Mouse (Mus musculus) liver, embryonic 14.5 days (tissue): Measurements from ENCODE around the gene Gm17651. TPM values are rescaled to one million over a fixed set of nuclear protein-coding genes. Genes with fewer than 3 reads are reported as not detected.

Source experiments
- ATAC-seq: fragments of 200-750 bp; cut with Nextera tagmentation; 2 replicates; pipeline ENCODE4 v1.8.0; 2017; ENCODE audit warnings: moderate number of reproducible peaks, mild to moderate bottlenecking, moderate library complexity; ENCODE audit not compliant: insufficient read depth
- DNase-seq, 3 experiments: peaks; one replicate each; pipeline ENCODE4 v3.0.0-alpha.2; 2012 to 2013; ENCODE audit warnings: low read depth in 3 of 3, low spot score in 3 of 3
- H3K27ac ChIP-seq: fragments of 300-500 bp; sonication (generic); 2 replicates; pipeline ENCODE4 v1.5.1; 2014; ENCODE audit warnings: moderate library complexity, mild to moderate bottlenecking, control low read depth, inconsistent platforms
- H3K27me3 ChIP-seq: fragments of 300-500 bp; sonication (generic); 2 replicates; pipeline ENCODE4 v1.6.1; 2014; ENCODE audit warnings: mild to moderate bottlenecking, low read length, moderate library complexity; ENCODE audit not compliant: control insufficient read depth, insufficient read depth
- H3K36me3 ChIP-seq: fragments of 300-500 bp; sonication (generic); replicated peaks from 2 replicates; pipeline ENCODE4 v1.6.1; 2014; ENCODE audit warnings: low read depth; ENCODE audit not compliant: control insufficient read depth, insufficient read depth
- H3K4me1 ChIP-seq, 2 experiments: fragments of 200-500 bp in 1 of 2; fragments of 300-500 bp in 1 of 2; sonication (generic) in 1 of 2; replicated peaks; 2 replicates each; pipeline ENCODE4 v1.6.1; 2012 to 2014; ENCODE audit warnings: antibody characterized with exemption in 1 of 2, inconsistent platforms in 1 of 2, low read length in 1 of 2; ENCODE audit not compliant: control insufficient read depth in 2 of 2, insufficient read depth in 2 of 2
- H3K4me2 ChIP-seq: fragments of 300-500 bp; sonication (generic); 2 replicates; pipeline ENCODE4 v1.6.1; 2014; ENCODE audit warnings: low read depth, mild to moderate bottlenecking, control low read depth, moderate library complexity
- H3K4me3 ChIP-seq, 2 experiments: fragments of 200-500 bp in 1 of 2; fragments of 300-500 bp in 1 of 2; sonication (generic) in 1 of 2; 2 replicates each; pipeline ENCODE4 v1.5.1; 2012 to 2014; ENCODE audit warnings: low read depth in 2 of 2, low read length in 2 of 2, mild to moderate bottlenecking in 2 of 2, control low read depth in 1 of 2, inconsistent platforms in 1 of 2, moderate library complexity in 1 of 2; ENCODE audit not compliant: insufficient read depth in 1 of 2
- H3K9ac ChIP-seq: fragments of 300-500 bp; sonication (generic); replicated peaks from 2 replicates; pipeline ENCODE4 v1.6.1; 2014; ENCODE audit warnings: mild to moderate bottlenecking, control low read depth, moderate library complexity
- H3K9me3 ChIP-seq: fragments of 300-500 bp; sonication (generic); 2 replicates; pipeline ENCODE4 v1.6.1; 2016; ENCODE audit warnings: low read length, mixed read lengths; ENCODE audit not compliant: control insufficient read depth
- CTCF ChIP-seq: IDR thresholded peaks from 2 replicates; pipeline ENCODE4 v1.5.1; 2016; ENCODE audit warnings: antibody characterized with exemption, low read depth, control low read depth
- EP300 ChIP-seq: IDR thresholded peaks from 2 replicates; pipeline ENCODE4 v1.6.1; 2016; ENCODE audit warnings: antibody characterized with exemption, low read depth
- WGBS: fragments of 180-500 bp; shearing (Covaris S2); extraction: QIAGEN DNeasy Blood & Tissue Kit; methylation state at CpG from one replicate; pipeline ENCODE4 v1.1.7; 2014; ENCODE audit not compliant: insufficient replicate concordance; 5-methylcytosine and 5-hydroxymethylcytosine counted together
- polyA plus RNA-seq, 2 experiments: library from polyadenylated mRNA; depleted of rRNA in 1 of 2; stranded (reverse) in 1 of 2; unstranded in 1 of 2; fragments of >200 nt; fragmentation: Nextera tagmentation in 1 of 2; extraction: Ambion mirVana in 1 of 2; gene quantifications; 2 replicates each; pipeline versions ENCODE4 v1.2.1 to v1.2.3; 2012 to 2014

The Gm17651 gene
- polyA plus RNA-seq, 2 experiments, result not detected

- H3K36me3 ChIP-seq, result no peaks in the 10 kb centered on the region
- TF ChIP-seq EP300, result no peak
- no peak for TF ChIP-seq CTCF
- no peak overlapping the region for H3K4me3 ChIP-seq
- 26% methylated on average over 2 of the region's 2 CpGs for WGBS
- H3K27me3 ChIP-seq, result no peaks in the 10 kb centered on the region
- no peaks in the 10 kb centered on the region for H3K9me3 ChIP-seq
- no peaks in the 10 kb centered on the region for H3K4me1 ChIP-seq
- H3K27ac ChIP-seq, result no peak overlapping the region
- no peak overlapping the region for H3K4me2 ChIP-seq
- no peak for DNase-seq
- no peak for ATAC-seq
- no peak overlapping the region for H3K9ac ChIP-seq
Measured at GRCm38 (mm10) chr3:97689289-97689688, 14.8 kb upstream of the Gm17651 start.

- Histone ChIP-seq H3K4me1 (peaks cover 0 to 9% of the 10 kb centered on the region in 2 experiments; a peak in 2 of 4 replicates), H3K36me3 (no peaks in the 10 kb centered on the region), H3K27ac (no peak overlapping the region), H3K9ac (no peak overlapping the region), H3K4me3 (no peak overlapping the region), H3K4me2 (no peak overlapping the region), H3K27me3 (no peaks in the 10 kb centered on the region; the same call in 1 of the 2 replicates), H3K9me3 (no peaks in the 10 kb centered on the region)
- DNase-seq (no peak), ATAC-seq (no peak)
- TF ChIP-seq CTCF (no peak), EP300 (no peak)
- WGBS, result 60% methylated on average over 4 of the region's 4 CpGs
Measured at GRCm38 (mm10) chr3:97686372-97687117, 12.1 kb upstream of the Gm17651 start.

GRCm38 (mm10) chr3:97683560-97684195 is 9.2 kb upstream of the Gm17651 start:
- H3K27me3 ChIP-seq, result no peaks in the 10 kb centered on the region; the same call in 1 of the 2 replicates
- no peaks in the 10 kb centered on the region for H3K36me3 ChIP-seq
- no peak for TF ChIP-seq CTCF
- H3K27ac ChIP-seq, result no peak overlapping the region
- H3K4me3 ChIP-seq, result no peak overlapping the region
- H3K9me3 ChIP-seq, result no peaks in the 10 kb centered on the region
- no peak for ATAC-seq
- no peak for DNase-seq
- H3K4me1 ChIP-seq, result peaks cover 0 to 10% of the 10 kb centered on the region in 2 experiments; a peak in 3 of 4 replicates
- no peak overlapping the region for H3K4me2 ChIP-seq
- 22% methylated on average over 16 of the region's 16 CpGs for WGBS
- H3K9ac ChIP-seq, result no peak overlapping the region

GRCm38 (mm10) chr3:97682576-97682975 is 8.1 kb upstream of the Gm17651 start:
- no peak for ATAC-seq
- H3K9me3 ChIP-seq, result no peaks in the 10 kb centered on the region
- no peak for DNase-seq
- H3K27me3 ChIP-seq, result no peaks in the 10 kb centered on the region; the same call in 1 of the 2 replicates
- H3K36me3 ChIP-seq, result no peaks in the 10 kb centered on the region
- WGBS, result 17% methylated on average over 5 of the region's 5 CpGs
- H3K9ac ChIP-seq, result no peak overlapping the region
- H3K4me2 ChIP-seq, result peak overlapping the region; percentile 78
- H3K4me1 ChIP-seq, result peaks cover 0 to 10% of the 10 kb centered on the region in 2 experiments; a peak in 3 of 4 replicates
- TF ChIP-seq EP300 (no peak), CTCF (no peak)
- no peak overlapping the region for H3K27ac ChIP-seq
- H3K4me3 ChIP-seq, result no peak overlapping the region

- no peak overlapping the region for H3K27ac ChIP-seq
- no peak for ATAC-seq
- DNase-seq, result no peak
- H3K9me3 ChIP-seq, result no peaks in the 10 kb centered on the region
- peaks cover 0 to 10% of the 10 kb centered on the region in 2 experiments; a peak in 3 of 4 replicates for H3K4me1 ChIP-seq
- 4% methylated on average over 11 of the region's 11 CpGs for WGBS
- peak overlapping the region; percentile 40 to 65 for H3K4me3 ChIP-seq
- H3K4me2 ChIP-seq, result peak overlapping the region; percentile 78
- H3K36me3 ChIP-seq, result no peaks in the 10 kb centered on the region
- H3K27me3 ChIP-seq, result no peaks in the 10 kb centered on the region; the same call in 1 of the 2 replicates
- peak overlapping the region; percentile 40 for H3K9ac ChIP-seq
- no peak for TF ChIP-seq EP300
- no peak for TF ChIP-seq CTCF
Measured at GRCm38 (mm10) chr3:97682159-97682502, 7.6 kb upstream of the Gm17651 start.
